Mouse (Mus musculus): Measurements from ENCODE around the gene Gabarapl2.

DNA sequence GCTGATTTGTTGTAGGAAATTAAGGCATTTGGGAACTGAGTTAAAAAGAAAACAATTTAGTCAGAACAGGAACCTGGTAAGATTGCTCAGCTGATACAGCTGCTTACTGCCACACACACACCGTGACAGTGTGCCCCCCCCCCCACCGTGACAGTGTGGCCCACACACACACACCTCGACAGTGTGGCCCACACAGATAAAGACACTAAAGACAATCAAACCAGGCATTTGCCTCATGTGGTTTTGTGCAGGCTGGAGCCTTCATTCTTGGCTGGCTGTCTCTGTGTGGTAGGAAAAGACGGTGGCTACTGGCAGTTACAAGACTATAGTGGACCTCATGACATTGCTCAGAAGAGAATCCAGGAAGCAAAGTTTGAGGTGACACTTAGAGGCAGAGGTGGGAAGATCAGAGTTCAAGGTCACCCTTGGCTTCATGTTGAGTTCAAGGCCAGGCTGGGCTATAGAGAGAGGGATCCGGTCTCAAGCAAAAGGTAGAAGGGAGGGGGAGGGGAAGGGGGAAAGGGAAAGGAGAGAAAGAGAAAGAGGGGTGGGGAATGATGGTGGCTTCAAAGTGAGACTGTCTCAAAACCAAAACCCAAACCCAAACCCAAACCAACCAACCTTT is 26.9 kb downstream of the Gabarapl2 start:
- TF ChIP-seq CTCF (IDR thresholded peaks at IDR 0.05; ENCODE audit: extremely low read depth, insufficient read depth, low read length) (no peak), POLR2A (IDR thresholded peaks at IDR 0.05; ENCODE audit: extremely low read depth, insufficient read depth, low read length) (no peak)

Measured in cortical plate, adult 2 months (tissue).